Mouse (Mus musculus) embryonic facial prominence, embryonic 11.5 days (tissue): ENCODE results near the gene Phykpl. TPM values are rescaled to one million over a fixed set of nuclear protein-coding genes. Genes with fewer than 3 reads are reported as not detected.
A peak's percentile ranks its signal among the peaks of the same experiment; 100 is the strongest.

Experiments used
- ATAC-seq: fragments of 200-750 bp; cut with Nextera tagmentation; replicated peaks from 2 replicates; pipeline ENCODE4 v1.8.0; 2017; ENCODE audit warnings: low read depth; ENCODE audit not compliant: insufficient number of reproducible peaks, low FRiP score, low TSS enrichment
- DNase-seq: peaks from one replicate; pipeline ENCODE4 v3.0.0-alpha.2; 2015; ENCODE audit warnings: low spot score
- H3K27ac ChIP-seq: fragments of 300-500 bp; sonication (generic); replicated peaks from 2 replicates; pipeline ENCODE4 v1.5.1; 2014; ENCODE audit warnings: mild to moderate bottlenecking, low read depth, low read length, control low read depth
- H3K27me3 ChIP-seq: fragments of 300-500 bp; sonication (generic); 2 replicates; pipeline ENCODE4 v1.6.1; 2014; ENCODE audit warnings: mild to moderate bottlenecking, low read length, moderate library complexity, mixed read lengths; ENCODE audit not compliant: control insufficient read depth, insufficient read depth
- H3K36me3 ChIP-seq: fragments of 300-500 bp; sonication (generic); replicated peaks from 2 replicates; pipeline ENCODE4 v1.6.1; 2014; ENCODE audit warnings: low read depth, mild to moderate bottlenecking, low read length, moderate library complexity, mixed read lengths; ENCODE audit not compliant: control insufficient read depth, insufficient read depth
- H3K4me1 ChIP-seq: fragments of 300-500 bp; sonication (generic); 2 replicates; pipeline ENCODE4 v1.6.1; 2014; ENCODE audit warnings: low read length, mixed read lengths; ENCODE audit not compliant: control insufficient read depth, insufficient read depth
- H3K4me2 ChIP-seq: fragments of 300-500 bp; sonication (generic); 2 replicates; pipeline ENCODE4 v1.6.1; 2014; ENCODE audit warnings: low read depth, mild to moderate bottlenecking, control low read depth, low read length, moderate library complexity
- H3K4me3 ChIP-seq: fragments of 300-500 bp; sonication (generic); 2 replicates; pipeline ENCODE4 v1.5.1; 2014; ENCODE audit warnings: low read depth, low read length, control low read depth
- H3K9ac ChIP-seq: fragments of 300-500 bp; sonication (generic); replicated peaks from 2 replicates; pipeline ENCODE4 v1.6.1; 2014; ENCODE audit warnings: mild to moderate bottlenecking, control low read depth, low read length
- H3K9me3 ChIP-seq: fragments of 300-500 bp; sonication (generic); replicated peaks from 2 replicates; pipeline ENCODE4 v1.6.1; 2016; ENCODE audit warnings: mild to moderate bottlenecking, low read length, inconsistent platforms, mixed read lengths; ENCODE audit not compliant: control insufficient read depth
- WGBS: fragments of 180-500 bp; shearing (Covaris S2); extraction: QIAGEN DNeasy Blood & Tissue Kit; methylation state at CpG from one replicate; pipeline ENCODE4 v1.1.7; 2014; 5-methylcytosine and 5-hydroxymethylcytosine counted together
- polyA plus RNA-seq: library from polyadenylated mRNA; unstranded; fragments of >200 nt; fragmentation: Nextera tagmentation; extraction: Ambion mirVana; gene quantifications from 2 replicates; pipeline ENCODE4 v1.2.1, GENCODE M21; 2014

The Phykpl gene
- polyA plus RNA-seq, 1 experiment from 2014 or later, result 8.7 TPM

DNA sequence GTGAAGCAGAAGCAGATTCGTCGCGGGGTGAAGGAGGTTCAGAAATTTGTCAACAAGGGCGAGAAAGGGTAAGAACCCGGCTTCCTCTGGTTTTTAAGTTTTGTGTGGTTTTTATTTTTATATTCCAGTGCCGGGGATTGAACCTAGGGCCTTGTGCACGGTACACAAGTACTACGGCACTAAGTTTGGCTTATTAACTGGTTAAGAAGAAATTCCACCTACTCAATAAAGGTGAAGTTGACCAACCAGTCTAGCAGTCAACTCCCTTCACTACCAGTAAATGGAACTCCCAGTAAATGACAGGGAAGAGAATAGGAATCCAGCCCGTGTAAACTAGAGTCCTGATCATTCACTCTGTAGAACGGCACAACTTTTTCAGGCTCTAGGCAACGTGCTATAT, 35.5 kb downstream of the Phykpl start:
- no peak for ATAC-seq
- DNase-seq, result no peak
- H3K27ac ChIP-seq, result 0 out of 2 replicates have a peak overlapping the region, but pooled peaks have one; percentile 48

DNA sequence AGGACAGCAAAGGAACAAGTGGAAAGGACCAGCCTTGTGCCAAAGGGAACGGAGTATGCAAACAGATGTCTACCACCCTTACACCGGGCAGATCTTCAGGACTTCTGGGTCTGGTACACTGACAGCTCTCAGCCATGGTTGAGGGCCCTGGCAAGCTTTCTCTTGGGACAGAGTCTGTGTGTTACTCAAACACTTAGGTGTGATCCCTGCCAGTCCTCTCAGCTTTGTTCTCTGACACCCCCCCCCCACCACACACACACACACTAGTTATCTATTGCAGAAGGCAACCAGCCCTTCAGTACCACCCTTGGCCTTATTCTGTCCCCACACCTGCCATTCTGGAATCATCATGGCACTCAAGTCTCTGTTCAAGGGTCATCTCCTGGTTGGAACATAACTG, 37.2 kb downstream of the Phykpl start:
- Histone ChIP-seq H3K27me3 (no peaks in the 10 kb centered on the region), H3K36me3 (peaks cover 10% of the 10 kb centered on the region), H3K27ac (no peak overlapping the region), H3K4me1 (no peaks in the 10 kb centered on the region), H3K9me3 (no peaks in the 10 kb centered on the region), H3K9ac (no peak overlapping the region), H3K4me2 (no peak overlapping the region), H3K4me3 (no peak overlapping the region)
- 87% methylated on average over 2 of the region's 2 CpGs for WGBS
- DNase-seq (no peak), ATAC-seq (no peak)

More for the DNA sequence above, 35.5 kb downstream of the Phykpl start:
- Histone ChIP-seq H3K9ac (peak overlapping the region; percentile 75), H3K4me3 (peak overlapping the region; percentile 77), H3K27me3 (no peaks in the 10 kb centered on the region), H3K36me3 (peaks cover 8% of the 10 kb centered on the region), H3K4me2 (peak overlapping the region; percentile 62), H3K4me1 (no peaks in the 10 kb centered on the region), H3K9me3 (no peaks in the 10 kb centered on the region)
- 2% methylated on average over 11 of the region's 11 CpGs for WGBS

DNA sequence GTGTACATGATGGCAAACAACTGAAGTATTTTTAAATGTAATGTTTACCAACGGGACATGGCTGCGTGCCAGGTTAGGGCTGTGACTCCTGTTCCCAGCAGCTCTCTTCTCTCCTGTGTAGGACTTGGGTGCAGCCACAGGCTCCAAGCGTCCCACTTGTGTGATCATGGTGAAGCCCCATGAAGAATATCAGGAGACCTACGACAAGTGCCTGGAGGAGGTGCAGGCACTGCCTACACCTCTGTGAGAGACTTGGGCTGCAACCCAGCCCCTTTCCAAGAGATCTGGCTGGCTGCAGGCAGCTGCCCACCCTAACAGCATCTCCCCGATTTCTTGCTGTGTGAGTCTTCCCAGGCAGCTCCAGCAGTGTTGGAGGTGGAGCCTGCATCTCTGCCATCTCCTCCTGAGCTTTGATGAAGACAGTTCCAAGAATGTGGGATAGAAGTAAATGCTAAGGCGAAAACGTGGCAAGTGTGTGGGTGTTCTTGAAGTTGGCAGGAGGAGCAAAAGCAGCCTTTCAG, 38.5 kb downstream of the Phykpl start:
- no peak overlapping the region for H3K4me2 ChIP-seq
- H3K4me3 ChIP-seq, result no peak overlapping the region
- 92% methylated on average over 7 of the region's 7 CpGs for WGBS
- DNase-seq (no peak), ATAC-seq (no peak)
- no peaks in the 10 kb centered on the region for H3K9me3 ChIP-seq
- H3K4me1 ChIP-seq, result no peaks in the 10 kb centered on the region
- no peak overlapping the region for H3K27ac ChIP-seq
- no peak overlapping the region for H3K9ac ChIP-seq
- H3K36me3 ChIP-seq, result peaks cover 10% of the 10 kb centered on the region
- no peaks in the 10 kb centered on the region for H3K27me3 ChIP-seq

DNA sequence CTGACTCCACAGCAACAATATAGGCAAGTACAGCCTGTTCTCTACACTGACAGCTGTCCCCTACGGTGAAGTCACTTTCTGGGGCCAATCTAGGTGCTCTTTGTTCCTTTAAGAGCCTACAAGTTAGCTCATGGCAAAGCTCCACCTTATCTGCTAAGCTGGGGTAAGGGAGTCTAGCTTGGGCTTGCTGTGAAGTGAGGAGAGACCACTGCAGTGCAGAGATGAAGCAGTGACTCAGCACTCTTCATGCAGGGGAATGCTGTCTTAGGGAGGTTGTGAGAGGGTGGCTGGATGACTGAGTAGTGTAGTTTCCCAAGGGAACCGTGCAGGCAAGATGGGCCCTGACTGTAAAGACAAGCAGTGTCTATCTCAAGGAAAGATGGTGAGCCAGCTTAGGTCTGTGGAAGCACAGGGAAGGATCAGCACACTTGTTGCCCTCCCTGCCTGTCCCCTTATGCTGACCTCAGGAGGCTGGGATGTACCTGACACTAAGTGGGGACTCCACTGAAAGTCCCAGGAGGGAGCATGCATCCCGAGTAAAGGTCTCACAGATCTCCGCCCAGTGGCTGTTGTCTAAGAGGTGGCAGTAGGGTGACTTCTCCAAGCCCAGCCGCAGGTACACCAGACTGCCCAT, 40.7 kb downstream of the Phykpl start:
- no peak overlapping the region for H3K9ac ChIP-seq
- H3K4me1 ChIP-seq, result no peaks in the 10 kb centered on the region
- no peak overlapping the region for H3K4me2 ChIP-seq
- H3K9me3 ChIP-seq, result no peaks in the 10 kb centered on the region
- 82% methylated on average over 5 of the region's 5 CpGs for whole genome bisulfite sequencing
- peaks cover 10% of the 10 kb centered on the region for H3K36me3 ChIP-seq
- no peaks in the 10 kb centered on the region for H3K27me3 ChIP-seq
- no peak overlapping the region for H3K27ac ChIP-seq
- H3K4me3 ChIP-seq, result no peak overlapping the region
- no peak for ATAC-seq
- DNase-seq, result no peak

DNA sequence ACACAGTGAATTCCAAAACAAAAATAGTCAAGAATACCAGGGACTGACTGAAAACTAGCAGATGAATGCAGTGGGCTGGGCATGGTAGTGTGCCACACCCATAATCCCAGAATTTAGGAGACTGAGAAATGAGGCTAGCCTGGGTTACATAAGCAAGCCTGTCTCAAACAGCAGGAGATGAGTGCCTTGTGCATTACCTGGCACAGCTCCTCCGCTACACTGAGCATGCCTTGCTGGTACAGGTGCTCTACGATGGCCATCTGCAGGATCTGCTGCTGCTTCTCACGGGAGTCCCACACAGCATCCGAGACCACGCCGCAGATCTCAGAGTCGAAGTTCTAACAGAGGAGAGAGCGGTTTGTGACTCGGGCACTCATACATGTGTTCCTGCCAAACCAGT, 42.9 kb downstream of the Phykpl start:
- no peak overlapping the region for H3K4me2 ChIP-seq
- no peak overlapping the region for H3K4me3 ChIP-seq
- no peaks in the 10 kb centered on the region for H3K4me1 ChIP-seq
- H3K27me3 ChIP-seq, result no peaks in the 10 kb centered on the region
- H3K9ac ChIP-seq, result no peak overlapping the region
- DNase-seq (no peak), ATAC-seq (no peak)
- H3K36me3 ChIP-seq, result peaks cover 10% of the 10 kb centered on the region
- no peaks in the 10 kb centered on the region for H3K9me3 ChIP-seq
- 88% methylated on average over 9 of the region's 9 CpGs for WGBS
- no peak overlapping the region for H3K27ac ChIP-seq

DNA sequence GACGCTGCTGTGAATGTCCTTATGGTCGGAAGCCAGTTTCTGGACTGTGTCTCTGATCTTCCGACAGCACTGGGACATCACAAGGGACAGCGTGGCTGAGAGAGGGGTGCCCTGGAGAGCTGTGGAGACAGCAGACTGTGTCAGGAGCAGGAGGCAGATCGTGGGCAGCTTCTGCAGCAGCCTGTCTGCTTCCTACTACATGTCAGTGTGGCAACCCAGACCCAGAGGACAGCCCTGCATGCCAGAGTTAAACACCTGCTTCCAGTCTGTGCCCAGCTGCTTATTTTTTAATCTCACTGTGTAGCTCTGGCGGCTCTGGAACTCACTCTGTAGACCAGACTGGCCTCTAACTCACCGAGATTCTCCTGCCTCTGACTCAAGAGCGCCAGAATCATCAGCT, 43.4 kb downstream of the Phykpl start:
- 86% methylated on average over 8 of the region's 8 CpGs for whole genome bisulfite sequencing
- DNase-seq (no peak), ATAC-seq (no peak)
- H3K9me3 ChIP-seq, result no peaks in the 10 kb centered on the region
- no peak overlapping the region for H3K27ac ChIP-seq
- H3K27me3 ChIP-seq, result no peaks in the 10 kb centered on the region
- no peak overlapping the region for H3K4me3 ChIP-seq
- H3K4me1 ChIP-seq, result no peaks in the 10 kb centered on the region
- H3K4me2 ChIP-seq, result no peak overlapping the region
- H3K9ac ChIP-seq, result no peak overlapping the region
- H3K36me3 ChIP-seq, result peaks cover 10% of the 10 kb centered on the region

DNA sequence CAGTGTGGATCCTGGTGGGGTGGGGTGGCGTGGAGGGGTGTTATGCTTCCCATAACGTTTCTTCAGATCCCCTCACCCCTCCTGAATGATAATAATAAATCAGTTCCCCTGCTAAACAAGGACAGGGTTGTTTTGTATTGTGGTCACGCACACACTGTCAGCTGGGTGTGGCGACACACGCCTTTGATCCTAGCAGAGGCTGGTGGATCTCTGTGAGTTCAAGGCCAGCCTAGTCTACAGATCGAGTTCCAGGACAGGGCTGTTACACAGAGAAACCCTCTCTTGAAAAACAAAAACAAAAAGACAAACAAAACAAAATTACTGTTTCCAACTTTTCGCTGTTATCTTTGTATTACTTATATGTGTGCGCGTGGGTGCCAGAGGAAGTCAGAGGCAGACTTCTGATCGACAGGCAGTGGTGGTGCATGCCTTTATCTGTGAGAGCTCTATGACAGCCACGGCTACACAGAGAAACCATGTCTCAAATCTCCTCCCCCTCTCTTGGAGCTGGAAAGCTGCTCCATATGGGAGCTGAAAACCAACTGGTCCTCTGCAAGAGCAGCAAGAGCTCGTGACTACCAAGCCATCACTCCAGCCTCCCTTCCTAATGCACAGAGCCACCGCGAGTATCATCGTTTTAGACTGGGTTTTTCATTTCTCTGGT, 45.2 kb downstream of the Phykpl start:
- DNase-seq (no peak), ATAC-seq (no peak)
- WGBS, result 83% methylated on average over 15 of the region's 15 CpGs

DNA sequence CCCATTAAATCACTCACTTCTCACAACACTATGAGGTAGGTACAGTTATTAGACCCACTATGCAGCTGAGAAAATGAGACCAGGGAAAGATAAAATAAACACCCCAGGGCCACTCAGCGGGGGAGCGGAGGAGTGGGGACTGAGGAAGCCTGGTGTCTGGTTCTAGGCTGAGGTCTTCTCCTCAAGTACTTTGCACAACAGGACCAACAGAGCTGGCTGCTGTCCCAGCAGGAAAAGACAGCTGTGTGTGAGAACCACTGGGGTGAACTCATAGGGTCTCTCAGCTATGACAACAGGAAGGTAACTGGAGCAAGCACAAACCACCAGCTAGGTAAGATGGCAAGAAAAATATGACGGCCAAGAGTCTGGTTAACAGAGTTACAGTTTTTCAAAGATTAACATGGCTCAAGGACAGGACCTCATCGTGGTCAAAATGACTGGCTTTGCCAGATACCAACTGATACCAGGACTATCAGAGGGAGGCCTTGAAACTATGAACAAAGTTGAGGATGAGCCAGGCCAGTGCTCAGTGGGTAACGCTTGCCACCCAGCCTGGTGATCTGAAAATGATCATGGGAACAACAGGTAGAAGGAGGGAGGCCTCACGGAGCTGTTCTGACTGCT, 47.7 kb downstream of the Phykpl start:
- H3K9me3 ChIP-seq, result no peaks in the 10 kb centered on the region
- no peaks in the 10 kb centered on the region for H3K4me1 ChIP-seq
- DNase-seq, result no peak
- H3K36me3 ChIP-seq, result no peaks in the 10 kb centered on the region
- ATAC-seq, result no peak
- 90% methylated on average over 6 of the region's 6 CpGs for WGBS
- no peak overlapping the region for H3K27ac ChIP-seq
- H3K4me3 ChIP-seq, result no peak overlapping the region
- no peaks in the 10 kb centered on the region for H3K27me3 ChIP-seq
- H3K9ac ChIP-seq, result no peak overlapping the region
- no peak overlapping the region for H3K4me2 ChIP-seq

More for the DNA sequence above, 45.2 kb downstream of the Phykpl start:
- H3K9me3 ChIP-seq, result no peaks in the 10 kb centered on the region
- no peak overlapping the region for H3K4me3 ChIP-seq
- H3K27ac ChIP-seq, result no peak overlapping the region
- H3K27me3 ChIP-seq, result no peaks in the 10 kb centered on the region
- H3K4me2 ChIP-seq, result no peak overlapping the region
- peaks cover 2% of the 10 kb centered on the region; the same call in 1 of the 2 replicates for H3K36me3 ChIP-seq
- H3K4me1 ChIP-seq, result no peaks in the 10 kb centered on the region
- no peak overlapping the region for H3K9ac ChIP-seq
